22 mouse cellular contexts compared by ENCODE assay signal in genomic region chr1:90876486-90877270, GRCm38 (mm10). TPM values are rescaled to one million over a fixed set of nuclear protein-coding genes. Genes with fewer than 3 reads are reported as not detected.
A peak's percentile ranks its signal among the peaks of the same experiment; 100 is the strongest.
DNase-seq lines count a peak whose midpoint lies in the region; ATAC-seq lines count a peak whose summit lies in the region.
"Had no signal": no experiment of that assay in that cellular context is flagged by ENCODE, and none has a peak within 500 bp of the region (broad histone marks: within the 10 kb centered on the region; RNA-seq: fewer than 3 reads in every experiment).

No protein-coding gene starts in this region.

- no peak overlapping the region for H3K4me3 ChIP-seq in hindbrain, embryonic 10.5 days
- H3K4me3 ChIP-seq in hindbrain, embryonic 11.5 days (ENCODE audit: low read depth, low read length), result no peak overlapping the region
- no peak overlapping the region for H3K4me3 ChIP-seq in embryonic facial prominence, embryonic 12.5 days
- H3K4me3 ChIP-seq in lung, embryonic 15.5 days, result no peak overlapping the region
- H3K4me3 ChIP-seq: hindbrain, embryonic 15.5 days; limb, embryonic 15.5 days; liver, embryonic 15.5 days; megakaryocyte, embryonic 14.5 days had no signal

- no peaks in the 10 kb centered on the region for H3K36me3 ChIP-seq in hindbrain, embryonic 10.5 days
- H3K36me3 ChIP-seq in hindbrain, embryonic 11.5 days (ENCODE audit: control insufficient read depth, insufficient read depth, low read length), result no peaks in the 10 kb centered on the region
- H3K36me3 ChIP-seq in embryonic facial prominence, embryonic 12.5 days, result no peaks in the 10 kb centered on the region
- no peaks in the 10 kb centered on the region for H3K36me3 ChIP-seq in lung, embryonic 15.5 days
- H3K36me3 ChIP-seq: hindbrain, embryonic 15.5 days; limb, embryonic 15.5 days; liver, embryonic 15.5 days had no signal

- H3K27ac ChIP-seq in hindbrain, embryonic 10.5 days, result 0 out of 2 replicates have a peak overlapping the region, but pooled peaks have one; percentile 12
- H3K27ac ChIP-seq in hindbrain, embryonic 11.5 days (ENCODE audit: low read depth, low read length), result no peak overlapping the region
- no peak overlapping the region for H3K27ac ChIP-seq in embryonic facial prominence, embryonic 12.5 days
- H3K27ac ChIP-seq in lung, embryonic 15.5 days, result peak overlapping the region; percentile 73
- H3K27ac ChIP-seq: hindbrain, embryonic 15.5 days; limb, embryonic 15.5 days; liver, embryonic 15.5 days had no signal

- 66% methylated on average over 5 of the region's 5 CpGs for WGBS in hindbrain, embryonic 10.5 days
- 77% methylated on average over 5 of the region's 5 CpGs for WGBS in hindbrain, embryonic 11.5 days
- 64% methylated on average over 5 of the region's 5 CpGs for WGBS in embryonic facial prominence, embryonic 12.5 days
- WGBS in lung, embryonic 15.5 days, result 24% methylated on average over 5 of the region's 5 CpGs

- ATAC-seq in hindbrain, embryonic 11.5 days (ENCODE audit: low FRiP score), result no peak
- ATAC-seq in embryonic facial prominence, embryonic 12.5 days (ENCODE audit: insufficient number of reproducible peaks, insufficient read depth, low FRiP score, low TSS enrichment), result peak; percentile 64; the same call in 1 of the 2 replicates
- peak; percentile 93 for ATAC-seq in lung, embryonic 15.5 days (ENCODE audit: borderline replicate concordance, extremely low read depth, low FRiP score, low TSS enrichment)
- ATAC-seq: forebrain, embryonic 16.5 days had no signal

- no peak overlapping the region for H3K4me2 ChIP-seq in hindbrain, embryonic 11.5 days (replicated peaks; ENCODE audit: low read depth, low read length)
- no peak overlapping the region for H3K4me2 ChIP-seq in embryonic facial prominence, embryonic 12.5 days (replicated peaks)
- no peak overlapping the region for H3K4me2 ChIP-seq in lung, embryonic 15.5 days
- H3K4me2 ChIP-seq: hindbrain, embryonic 15.5 days; limb, embryonic 15.5 days; liver, embryonic 15.5 days had no signal

- no peaks in the 10 kb centered on the region for H3K4me1 ChIP-seq in hindbrain, embryonic 10.5 days (replicated peaks)
- H3K4me1 ChIP-seq in hindbrain, embryonic 11.5 days (replicated peaks; ENCODE audit: control insufficient read depth, insufficient read depth, low read length), result no peaks in the 10 kb centered on the region
- H3K4me1 ChIP-seq in embryonic facial prominence, embryonic 12.5 days, result no peaks in the 10 kb centered on the region
- H3K4me1 ChIP-seq in lung, embryonic 15.5 days, result peaks cover 22% of the 10 kb centered on the region
- H3K4me1 ChIP-seq: hindbrain, embryonic 15.5 days; liver, embryonic 15.5 days; megakaryocyte, embryonic 14.5 days had no signal

- H3K27me3 ChIP-seq in hindbrain, embryonic 10.5 days (ENCODE audit: insufficient read depth, poor library complexity, severe bottlenecking), result no peaks in the 10 kb centered on the region
- no peaks in the 10 kb centered on the region for H3K27me3 ChIP-seq in hindbrain, embryonic 11.5 days (ENCODE audit: control insufficient read depth, insufficient read depth, low read length)
- no peaks in the 10 kb centered on the region for H3K27me3 ChIP-seq in embryonic facial prominence, embryonic 12.5 days
- H3K27me3 ChIP-seq in lung, embryonic 15.5 days, result no peaks in the 10 kb centered on the region
- H3K27me3 ChIP-seq: hindbrain, embryonic 15.5 days; limb, embryonic 15.5 days; liver, embryonic 15.5 days had no signal

- peaks cover 9% of the 10 kb centered on the region for H3K9me3 ChIP-seq in hindbrain, embryonic 10.5 days
- no peaks in the 10 kb centered on the region for H3K9me3 ChIP-seq in hindbrain, embryonic 11.5 days (ENCODE audit: control insufficient read depth, low read length)
- peaks cover 3% of the 10 kb centered on the region; the same call in 1 of the 2 replicates for H3K9me3 ChIP-seq in embryonic facial prominence, embryonic 12.5 days
- H3K9me3 ChIP-seq in lung, embryonic 15.5 days, result no peaks in the 10 kb centered on the region; the same call in 1 of the 2 replicates
- H3K9me3 ChIP-seq: hindbrain, embryonic 15.5 days; limb, embryonic 15.5 days; liver, embryonic 15.5 days had no signal

- no peak for DNase-seq in hindbrain, embryonic 10.5 days (ENCODE audit: low spot score)
- DNase-seq in hindbrain, embryonic 11.5 days (ENCODE audit: low spot score), result no peak
- peak; percentile 86 for DNase-seq in lung, postnatal 36 days
- DNase-seq in layer of hippocampus, postnatal 10 days (ENCODE audit: low spot score in 2 of 2), result no peak
- no peak for DNase-seq in testis, postnatal 14 days (ENCODE audit: low spot score)
- DNase-seq: adrenal gland, adult 2 months; cerebellum, adult 11-12 months; cerebellum, postnatal 14 days; gastrocnemius, postnatal 14 days; heart, adult 18-20 months; kidney, adult 8-10 months; kidney, postnatal 25 days; midbrain, embryonic 14.5 days; right cerebral cortex, postnatal 25 days; thymus, postnatal 14 days had no signal

- no peak overlapping the region for H3K9ac ChIP-seq in hindbrain, embryonic 11.5 days (ENCODE audit: low read depth, low read length)
- H3K9ac ChIP-seq in embryonic facial prominence, embryonic 12.5 days, result 0 out of 2 replicates have a peak overlapping the region, but pooled peaks have one; percentile 7
- H3K9ac ChIP-seq in lung, embryonic 15.5 days, result no peak overlapping the region
- H3K9ac ChIP-seq: hindbrain, embryonic 15.5 days; limb, embryonic 15.5 days; liver, embryonic 15.5 days had no signal

RNA-seq across cellular contexts. Expression of gene Col6a3, which starts 32.9 kb away (rescaled TPM):
- polyA plus RNA-seq in hindbrain, embryonic 10.5 days (2016; fragmentation: Nextera tagmentation; extraction: Ambion mirVana), result 4.1 and 4.7 TPM in 2 replicates
- polyA plus RNA-seq in hindbrain, embryonic 11.5 days (2014; fragmentation: Nextera tagmentation; extraction: Ambion mirVana), result 9.2 and 12.5 TPM in 2 replicates
- 57.4 and 58.7 TPM in 2 replicates for polyA plus RNA-seq in embryonic facial prominence, embryonic 12.5 days (2016; fragmentation: Nextera tagmentation; extraction: Ambion mirVana)
- 72.9 and 81.8 TPM in 2 replicates for polyA plus RNA-seq in lung, embryonic 15.5 days (2015; fragmentation: Nextera tagmentation; extraction: Ambion mirVana)
- 1 to 10 TPM; 7.3 to 7.4 TPM for total RNA-seq in layer of hippocampus, postnatal 10 days (2021)

RNA-seq across cellular contexts. Expression of gene Mlph, which starts 38.2 kb away (rescaled TPM):
- 0.14 and 0.32 TPM in 2 replicates for polyA plus RNA-seq in hindbrain, embryonic 10.5 days (2016; fragmentation: Nextera tagmentation; extraction: Ambion mirVana)
- 0.03 TPM in 1 of 2 replicates, not detected in the other for polyA plus RNA-seq in hindbrain, embryonic 11.5 days (2014; fragmentation: Nextera tagmentation; extraction: Ambion mirVana)
- 0.33 and 0.51 TPM in 2 replicates for polyA plus RNA-seq in embryonic facial prominence, embryonic 12.5 days (2016; fragmentation: Nextera tagmentation; extraction: Ambion mirVana)
- polyA plus RNA-seq in lung, embryonic 15.5 days (2015; fragmentation: Nextera tagmentation; extraction: Ambion mirVana), result 0.59 and 1.3 TPM in 2 replicates
- total RNA-seq in layer of hippocampus, postnatal 10 days (2021), result under 1 TPM; 0.41 to 0.47 TPM
- polyA plus RNA-seq: liver, embryonic 15.5 days had no signal

Comparison
In these comparisons a context has a peak if more than half of its experiments do, and no peak if none do; other contexts are left out.
1. H3K27ac ChIP-seq: peak in hindbrain, embryonic 10.5 days (single experiment) and lung, embryonic 15.5 days (single experiment); none in hindbrain, embryonic 11.5 days (single experiment) and embryonic facial prominence, embryonic 12.5 days (single experiment).